Comparison of ENCODE assay signal across 8 mouse cellular contexts in genomic region chr1:80218268-80218667, GRCm38 (mm10). TPM values are rescaled to one million over a fixed set of nuclear protein-coding genes. Genes with fewer than 3 reads are reported as not detected.
DNase-seq lines count a peak whose midpoint lies in the region; TF ChIP-seq lines count a peak whose summit lies in the region.

Gene Fam124b (minus strand): TSS chr1:80218473.

- TF ChIP-seq RAD21 in CH12.LX (IDR thresholded peaks at IDR 0.05; ENCODE audit: low read depth, low read length): no peak

- DNase-seq in CH12.LX (ENCODE audit: extremely low read depth): peak; percentile 80
- peak; percentile 29 for DNase-seq in embryo, embryonic 10.5 days (ENCODE audit: low spot score)
- DNase-seq in heart, postnatal 10 days: peak; percentile 71 to 76
- peak; percentile 59 to 72 for DNase-seq in kidney, postnatal 4 days
- DNase-seq in skeletal muscle tissue, adult 2 months (ENCODE audit: low read depth, low spot score): peak; percentile 49
- no peak for DNase-seq in adipocyte (ENCODE audit: low spot score)
- DNase-seq in layer of hippocampus, adult 9-11 months: no peak
- no peak for DNase-seq in cerebellum, adult 9-11 months

- intact Hi-C loops in heart, postnatal 10 days (cut with DNase I): no loop called here

- no peaks in the 10 kb centered on the region for H3K36me3 ChIP-seq in CH12.LX (replicated peaks in 1 of 2; ENCODE audit: control insufficient read depth in 1 of 2, insufficient read depth in 1 of 2, low read length in 1 of 2)

- peaks cover 8 to 43% of the 10 kb centered on the region in 2 experiments; a peak in 3 of 4 replicates for H3K4me1 ChIP-seq in CH12.LX (ENCODE audit: control insufficient read depth in 1 of 2, insufficient read depth in 2 of 2)

- no peak for TF ChIP-seq CTCF in CH12.LX (conservative IDR thresholded peaks at IDR 0.05 in 1 of 2, IDR thresholded peaks at IDR 0.05 in 1 of 2; ENCODE audit: low read depth in 2 of 2, low read length in 2 of 2)

- no peak for TF ChIP-seq POLR2A in CH12.LX (IDR thresholded peaks at IDR 0.05; ENCODE audit: low read depth, low read length)

- in situ Hi-C loops in CH12.LX (cut with MboI; ENCODE audit: low pct_ligation_motif_present, low pct_unique_long_range_greater_than_20kb, low sequenced_read_pairs): no loop called here

- no peaks in the 10 kb centered on the region for H3K27me3 ChIP-seq in CH12.LX (replicated peaks)

- H3K27ac ChIP-seq in CH12.LX (ENCODE audit: insufficient read depth, low read depth): no peak within 1 kb of the TSS

- H3K4me2 ChIP-seq in CH12.LX (ENCODE audit: insufficient read depth, low read depth, poor library complexity, severe bottlenecking): no peak within 1 kb of the TSS

- no peak within 1 kb of the TSS for H3K9ac ChIP-seq in CH12.LX (ENCODE audit: insufficient read depth, low read depth)

- peaks cover 5% of the 10 kb centered on the region for H3K9me3 ChIP-seq in CH12.LX (replicated peaks; ENCODE audit: low read length)

- dilution Hi-C loops in CH12.LX (cut with MboI; ENCODE audit: extremely low pct_ligation_motif_present, extremely low pct_unique_long_range_greater_than_20kb, low sequenced_read_pairs): no loop called here

- peak within 1 kb of the TSS in 1 of 3 experiments; percentile 14 for H3K4me3 ChIP-seq in CH12.LX (replicated peaks in 1 of 3; ENCODE audit: low read depth in 2 of 3, low read length in 2 of 3, poor library complexity in 1 of 3)

- H3K79me2 ChIP-seq in CH12.LX (replicated peaks; ENCODE audit: control insufficient read depth, extremely low read depth, insufficient read depth, poor library complexity, severe bottlenecking): no peaks in the 10 kb centered on the region; the same call in 1 of the 2 replicates

- TF ChIP-seq EP300 in CH12.LX (IDR thresholded peaks at IDR 0.05; ENCODE audit: low read length): no peak

TF ChIP-seq in CH12.LX, 34 proteins besides CTCF, POLR2A, EP300 and RAD21:
- 0 out of 2 replicates have a peak, but pooled peaks have one; percentile 51 for TF ChIP-seq HCFC1 (IDR thresholded peaks at IDR 0.05; ENCODE audit: low read depth, low read length)
- no peak for TF ChIP-seq ZC3H11A (IDR thresholded peaks at IDR 0.05; ENCODE audit: low read depth, low read length)
- TF ChIP-seq BHLHE40 (IDR thresholded peaks at IDR 0.05; ENCODE audit: low read depth, low read length): no peak
- peak; percentile 49 for TF ChIP-seq JUN (IDR thresholded peaks at IDR 0.05; ENCODE audit: insufficient read depth, low read depth, low read length)
- TF ChIP-seq IRF4 (IDR thresholded peaks at IDR 0.05; ENCODE audit: low read depth, low read length): no peak
- TF ChIP-seq CHD1 (IDR thresholded peaks at IDR 0.05; ENCODE audit: low read depth, low read length): no peak
- no peak for TF ChIP-seq SIN3A (IDR thresholded peaks at IDR 0.05; ENCODE audit: low read length)
- no peak for TF ChIP-seq MYC (IDR thresholded peaks at IDR 0.05; ENCODE audit: low read depth, low read length)
- TF ChIP-seq ELF1 (IDR thresholded peaks at IDR 0.05; ENCODE audit: low read depth, low read length): 0 out of 2 replicates have a peak, but pooled peaks have one; percentile 21
- no peak for TF ChIP-seq ZKSCAN1 (IDR thresholded peaks at IDR 0.05; ENCODE audit: borderline replicate concordance, low read depth, low read length)
- no peak for TF ChIP-seq KAT2A (IDR thresholded peaks at IDR 0.05; ENCODE audit: insufficient replicate concordance, low read length)
- no peak for TF ChIP-seq ETS1 (conservative IDR thresholded peaks at IDR 0.05; ENCODE audit: low read depth, low read length)
- TF ChIP-seq USF2 (conservative IDR thresholded peaks at IDR 0.05; ENCODE audit: low read depth, low read length): no peak
- TF ChIP-seq JUND (conservative IDR thresholded peaks at IDR 0.05; ENCODE audit: low read depth, low read length): peak; percentile 33; the same call in 1 of the 2 replicates
- TF ChIP-seq POLR2AphosphoS2 (IDR thresholded peaks at IDR 0.05; ENCODE audit: low read depth, low read length): no peak
- TF ChIP-seq MXI1 (IDR thresholded peaks at IDR 0.05; ENCODE audit: low read depth, low read length): peak; percentile 57
- TF ChIP-seq NELFE (IDR thresholded peaks at IDR 0.05; ENCODE audit: low read depth, low read length): no peak
- no peak for TF ChIP-seq MEF2A (IDR thresholded peaks at IDR 0.05; ENCODE audit: borderline replicate concordance, low read depth, low read length)
- TF ChIP-seq PAX5 (IDR thresholded peaks at IDR 0.05; ENCODE audit: low read length): no peak
- peak; percentile 66 for TF ChIP-seq MAX (IDR thresholded peaks at IDR 0.05; ENCODE audit: low read length)
- peak; percentile 58; the same call in 1 of the 2 replicates for TF ChIP-seq TCF12 (IDR thresholded peaks at IDR 0.05; ENCODE audit: low read depth, low read length)
- TF ChIP-seq GABPA (IDR thresholded peaks at IDR 0.05; ENCODE audit: insufficient replicate concordance, low read depth, low read length): no peak

RNA-seq across cellular contexts. Expression of gene Fam124b, which starts in this region (rescaled TPM):
- total RNA-seq in CH12.LX (2012; rRNA removed): 2.5 and 3.4 TPM in 2 replicates
- 1.6 and 1.7 TPM in 2 replicates for total RNA-seq in CH12.LX (2014; rRNA removed)
- 3.7 and 4.9 TPM in 2 replicates for polyA plus RNA-seq in CH12.LX (2012; ENCODE audit: insufficient read length, low read depth)
- total RNA-seq in heart, postnatal 10 days (2021): 1 to 10 TPM; 8.4 to 9.5 TPM

Comparison
In these comparisons a context has a peak if more than half of its experiments do, and no peak if none do; other contexts are left out.
1. DNase-seq: peak in CH12.LX (single experiment), embryo, embryonic 10.5 days (single experiment), heart, postnatal 10 days (2 of 2), kidney, postnatal 4 days (2 of 2) and skeletal muscle tissue, adult 2 months (single experiment); none in adipocyte (single experiment), layer of hippocampus, adult 9-11 months (single experiment) and cerebellum, adult 9-11 months (single experiment).